Mouse (Mus musculus) lung, adult 18-20 months (tissue): ENCODE data around the gene Cartpt.
"Not testable (repeated sequence)": the region's sequence is repeated elsewhere in the genome, so short reads cannot be mapped to it uniquely, and the experiment has no call there.

Experiments used
- DNase-seq, 2 experiments: peaks; one replicate each; pipeline ENCODE4 v3.0.0; 2022; ENCODE audit warnings: mixed read lengths in 2 of 2

The Cartpt gene

GRCm38 (mm10) chr13:99853131-99853530 is 47.8 kb downstream of the Cartpt start:
- DNase-seq = no peak

- not testable (repeated sequence) for DNase-seq
Observed at GRCm38 (mm10) chr13:99852416-99852815, 48.5 kb downstream of the Cartpt start.

- DNase-seq = no peak
Observed at GRCm38 (mm10) chr13:99851026-99851425, 49.9 kb downstream of the Cartpt start.

- no peak for DNase-seq
Observed at GRCm38 (mm10) chr13:99849597-99849996, 51.3 kb downstream of the Cartpt start.
